Comparison of ENCODE assay signal across 9 mouse cellular contexts in the genomic region with DNA sequence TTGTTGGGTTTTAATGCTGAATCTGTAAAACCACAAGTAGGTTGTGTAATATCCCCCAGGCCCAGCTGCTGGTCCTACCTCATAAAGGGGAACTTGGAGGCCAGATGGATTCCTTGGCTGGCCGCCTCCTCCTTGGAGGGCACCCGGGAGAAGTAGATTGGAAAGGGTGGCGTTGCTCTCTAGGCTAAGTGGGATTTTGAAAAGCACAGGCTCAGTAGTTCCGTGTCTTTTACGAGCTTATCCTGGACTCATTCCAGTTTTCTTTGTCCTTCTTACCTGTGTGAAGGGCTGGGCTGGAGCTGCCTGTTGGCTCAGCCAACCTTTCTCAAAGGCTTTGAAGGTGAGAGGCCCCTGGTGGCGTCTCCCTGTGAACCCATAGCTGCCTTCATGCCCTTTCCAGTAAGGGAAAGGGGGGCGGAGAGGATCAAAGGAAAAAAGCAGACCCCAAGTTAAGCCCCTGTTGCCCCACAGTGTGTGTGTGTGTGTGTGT. TPM values are rescaled to one million over a fixed set of nuclear protein-coding genes. Genes with fewer than 3 reads are reported as not detected.
DNase-seq lines count a peak whose midpoint lies in the region; ATAC-seq lines count a peak whose summit lies in the region.
"Had no signal": no experiment of that assay in that cellular context is flagged by ENCODE, and none has a peak within 500 bp of the region (broad histone marks: within the 10 kb centered on the region; RNA-seq: fewer than 3 reads in every experiment).

No protein-coding gene starts in this region.

- H3K4me3 ChIP-seq in heart, embryonic 12.5 days: peak overlapping the region; percentile 45; the same call in 1 of the 2 replicates
- no peak overlapping the region for H3K4me3 ChIP-seq in kidney, embryonic 14.5 days (ENCODE audit: low read length)
- no peak overlapping the region for H3K4me3 ChIP-seq in liver, embryonic 16.5 days (ENCODE audit: low read depth, low read length)
- no peak overlapping the region for H3K4me3 ChIP-seq in neural tube, embryonic 14.5 days (ENCODE audit: low read depth, low read length)

- H3K27ac ChIP-seq in heart, embryonic 12.5 days (ENCODE audit: poor library complexity, severe bottlenecking): peak overlapping the region; percentile 96
- peak overlapping the region; percentile 88 for H3K27ac ChIP-seq in kidney, embryonic 14.5 days (ENCODE audit: low read depth, low read length)
- H3K27ac ChIP-seq in liver, embryonic 16.5 days (ENCODE audit: low read length): no peak overlapping the region
- H3K27ac ChIP-seq in neural tube, embryonic 14.5 days (ENCODE audit: low read depth, low read length): peak overlapping the region; percentile 83

- H3K9ac ChIP-seq in heart, embryonic 12.5 days: peak overlapping the region; percentile 74
- no peak overlapping the region for H3K9ac ChIP-seq in kidney, embryonic 14.5 days (ENCODE audit: low read depth, low read length)
- H3K9ac ChIP-seq in liver, embryonic 16.5 days (ENCODE audit: low read depth, low read length): no peak overlapping the region
- peak overlapping the region; percentile 52; the same call in 1 of the 2 replicates for H3K9ac ChIP-seq in neural tube, embryonic 14.5 days (replicated peaks; ENCODE audit: low read depth, low read length)

- peaks cover 9% of the 10 kb centered on the region for H3K36me3 ChIP-seq in heart, embryonic 12.5 days
- no peaks in the 10 kb centered on the region; the same call in 1 of the 2 replicates for H3K36me3 ChIP-seq in kidney, embryonic 14.5 days (ENCODE audit: control insufficient read depth, insufficient read depth, low read length)
- no peaks in the 10 kb centered on the region for H3K36me3 ChIP-seq in liver, embryonic 16.5 days (ENCODE audit: control insufficient read depth, insufficient read depth)
- H3K36me3 ChIP-seq in neural tube, embryonic 14.5 days (ENCODE audit: control insufficient read depth, insufficient read depth, low read length): no peaks in the 10 kb centered on the region
- H3K36me3 ChIP-seq: G1E had no signal

- H3K27me3 ChIP-seq in heart, embryonic 12.5 days (replicated peaks): no peaks in the 10 kb centered on the region
- no peaks in the 10 kb centered on the region for H3K27me3 ChIP-seq in kidney, embryonic 14.5 days (ENCODE audit: control insufficient read depth, insufficient read depth, low read length)
- no peaks in the 10 kb centered on the region for H3K27me3 ChIP-seq in liver, embryonic 16.5 days (ENCODE audit: control insufficient read depth, insufficient read depth, low read depth, low read length)
- H3K27me3 ChIP-seq in neural tube, embryonic 14.5 days (ENCODE audit: control insufficient read depth, insufficient read depth, low read length): no peaks in the 10 kb centered on the region

- 47% methylated on average over 7 of the region's 7 CpGs for WGBS in heart, embryonic 12.5 days
- 49% methylated on average over 7 of the region's 7 CpGs for WGBS in kidney, embryonic 14.5 days
- WGBS in liver, embryonic 16.5 days (ENCODE audit: insufficient replicate concordance): 33% methylated on average over 7 of the region's 7 CpGs
- 42% methylated on average over 7 of the region's 7 CpGs for WGBS in neural tube, embryonic 14.5 days

- DNase-seq in ovary, adult 18-20 months (ENCODE audit: low spot score): peak; percentile 51
- no peak for DNase-seq in ovary, postnatal 10 days (ENCODE audit: low spot score)
- DNase-seq in fat pad, adult 2 months (ENCODE audit: extremely low read depth, low read depth, low spot score): peak; percentile 96
- DNase-seq in T-cell, adult 2 months (ENCODE audit: low spot score): no peak

- no peak for ATAC-seq in heart, embryonic 12.5 days (ENCODE audit: insufficient number of reproducible peaks, low FRiP score)
- peak; percentile 20 for ATAC-seq in kidney, embryonic 14.5 days (ENCODE audit: low FRiP score, low TSS enrichment)
- ATAC-seq in liver, embryonic 16.5 days (ENCODE audit: low read depth): 0 out of 2 replicates have a peak, but pooled peaks have one; percentile 13
- ATAC-seq in neural tube, embryonic 14.5 days (ENCODE audit: low read depth): peak; percentile 25

- H3K9me3 ChIP-seq in heart, embryonic 12.5 days (replicated peaks): no peaks in the 10 kb centered on the region
- no peaks in the 10 kb centered on the region for H3K9me3 ChIP-seq in kidney, embryonic 14.5 days (ENCODE audit: control insufficient read depth, low read length)
- no peaks in the 10 kb centered on the region for H3K9me3 ChIP-seq in liver, embryonic 16.5 days (replicated peaks; ENCODE audit: control insufficient read depth, low read length)
- no peaks in the 10 kb centered on the region for H3K9me3 ChIP-seq in neural tube, embryonic 14.5 days (ENCODE audit: control insufficient read depth, low read length)

- peak overlapping the region; percentile 68 for H3K4me2 ChIP-seq in heart, embryonic 12.5 days
- H3K4me2 ChIP-seq in kidney, embryonic 14.5 days (replicated peaks; ENCODE audit: low read depth, low read length): no peak overlapping the region
- H3K4me2 ChIP-seq in liver, embryonic 16.5 days (ENCODE audit: low read depth, low read length): no peak overlapping the region
- peak overlapping the region; percentile 44 for H3K4me2 ChIP-seq in neural tube, embryonic 14.5 days (ENCODE audit: low read depth, low read length)

- peaks cover 65% of the 10 kb centered on the region for H3K4me1 ChIP-seq in heart, embryonic 12.5 days (replicated peaks)
- peaks cover 28% of the 10 kb centered on the region for H3K4me1 ChIP-seq in kidney, embryonic 14.5 days (ENCODE audit: control insufficient read depth, insufficient read depth, low read length)
- peaks cover 5% of the 10 kb centered on the region for H3K4me1 ChIP-seq in liver, embryonic 16.5 days (ENCODE audit: control insufficient read depth, low read depth, low read length)
- H3K4me1 ChIP-seq in neural tube, embryonic 14.5 days (ENCODE audit: control insufficient read depth, insufficient read depth, low read length): peaks cover 7% of the 10 kb centered on the region; the same call in 1 of the 2 replicates

RNA-seq across cellular contexts. Expression of gene Naa20, which starts 42.4 kb away (rescaled TPM):
- 164 and 166 TPM in 2 replicates for polyA plus RNA-seq in heart, embryonic 12.5 days (2016; fragmentation: Nextera tagmentation; extraction: Ambion mirVana)
- 205 and 206 TPM in 2 replicates for polyA plus RNA-seq in kidney, embryonic 14.5 days (2014; fragmentation: Nextera tagmentation; extraction: Ambion mirVana)
- polyA plus RNA-seq in liver, embryonic 16.5 days (2015; fragmentation: Nextera tagmentation; extraction: Ambion mirVana): 39.7 and 43.8 TPM in 2 replicates
- 145 and 151 TPM in 2 replicates for polyA plus RNA-seq in neural tube, embryonic 14.5 days (2014; fragmentation: Nextera tagmentation; extraction: Ambion mirVana)

Comparison
In these comparisons a context has a peak if more than half of its experiments do, and no peak if none do; other contexts are left out.
1. DNase-seq: peak in ovary, adult 18-20 months (single experiment) and fat pad, adult 2 months (single experiment); none in ovary, postnatal 10 days (single experiment) and T-cell, adult 2 months (single experiment).
2. H3K4me2 ChIP-seq: peak in heart, embryonic 12.5 days (single experiment) and neural tube, embryonic 14.5 days (single experiment); none in kidney, embryonic 14.5 days (single experiment) and liver, embryonic 16.5 days (single experiment).
3. H3K9ac ChIP-seq: peak in heart, embryonic 12.5 days (single experiment) and neural tube, embryonic 14.5 days (single experiment); none in kidney, embryonic 14.5 days (single experiment) and liver, embryonic 16.5 days (single experiment).